Mouse (Mus musculus): ENCODE measurements around the gene Rps21.

GRCm38 (mm10) chr2:180262891-180263290, 5.7 kb downstream of the Rps21 start:
- no peak for TF ChIP-seq CTCF (IDR thresholded peaks at IDR 0.05; ENCODE audit: borderline replicate concordance, control insufficient read depth, extremely low read depth, insufficient read depth, low read length, poor library complexity)
- TF ChIP-seq POLR2A (IDR thresholded peaks at IDR 0.05; ENCODE audit: control insufficient read depth, extremely low read depth, insufficient read depth, low read length, poor library complexity), result no peak
